Mouse (Mus musculus) left cerebral cortex, postnatal 14 days (tissue): ENCODE results near the gene Stx8. TPM values are rescaled to one million over a fixed set of nuclear protein-coding genes. Genes with fewer than 3 reads are reported as not detected.

Experiments used
- DNase-seq, 2 experiments: peaks; one replicate each; pipeline ENCODE4 v3.0.0; 2021 to 2022; ENCODE audit warnings: low spot score in 2 of 2, mixed read lengths in 1 of 2
- intact Hi-C: fragments of 180-260 bp; cut with DNase I; formaldehyde crosslinking; loops from one replicate; pipeline ENCODE4 v1.15.1; 2025
- total RNA-seq, 2 experiments: library from RNA; stranded (reverse); gene quantifications; 2 replicates each; pipeline ENCODE4 v1.2.3; 2021

Gene Stx8
- total RNA-seq, 2 experiments from 2014 or later = 31.7 to 36.2 TPM

DNA sequence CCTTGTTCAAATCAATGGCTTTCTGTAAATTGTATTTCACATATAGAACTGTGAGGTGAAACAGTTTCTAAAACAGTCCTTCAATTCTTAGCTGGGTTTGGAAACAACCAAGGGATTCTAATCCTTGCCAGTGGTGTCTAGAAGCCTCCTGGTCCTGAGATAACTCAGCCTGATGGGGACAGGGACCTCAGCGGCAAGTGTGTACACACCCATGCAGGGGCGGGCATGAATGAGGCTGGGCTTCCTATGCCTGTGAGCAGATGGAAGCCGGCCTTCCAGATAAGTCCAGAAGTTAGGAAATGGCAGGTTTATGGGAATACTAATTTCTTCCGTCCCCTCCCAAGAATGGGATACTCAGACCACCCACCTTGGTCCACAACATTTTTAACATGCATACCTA, 63.1 kb downstream of the Stx8 start:
- no peak for DNase-seq
- intact Hi-C loops = no loop called here

DNA sequence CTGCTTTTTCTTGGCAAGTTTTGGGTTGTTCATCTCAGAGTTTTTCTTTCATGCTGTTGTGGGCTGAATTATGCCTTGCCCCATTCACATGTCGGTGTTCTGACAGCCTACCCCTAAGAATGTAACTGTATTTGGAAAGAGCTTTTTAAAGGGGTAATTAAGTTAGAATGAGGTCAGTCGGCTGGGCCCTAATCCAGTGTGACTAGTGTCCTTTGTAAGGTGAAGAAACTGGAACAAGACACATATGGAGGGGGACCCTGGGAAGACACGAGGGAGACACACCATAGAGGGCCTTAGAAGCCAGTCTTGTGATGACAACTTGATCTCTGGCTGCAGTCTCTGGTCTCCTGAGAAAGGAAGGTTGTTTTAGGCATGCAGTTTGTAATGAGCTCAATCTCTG, 63.9 kb downstream of the Stx8 start:
- no peak for DNase-seq
- intact Hi-C loops = no loop called here

DNA sequence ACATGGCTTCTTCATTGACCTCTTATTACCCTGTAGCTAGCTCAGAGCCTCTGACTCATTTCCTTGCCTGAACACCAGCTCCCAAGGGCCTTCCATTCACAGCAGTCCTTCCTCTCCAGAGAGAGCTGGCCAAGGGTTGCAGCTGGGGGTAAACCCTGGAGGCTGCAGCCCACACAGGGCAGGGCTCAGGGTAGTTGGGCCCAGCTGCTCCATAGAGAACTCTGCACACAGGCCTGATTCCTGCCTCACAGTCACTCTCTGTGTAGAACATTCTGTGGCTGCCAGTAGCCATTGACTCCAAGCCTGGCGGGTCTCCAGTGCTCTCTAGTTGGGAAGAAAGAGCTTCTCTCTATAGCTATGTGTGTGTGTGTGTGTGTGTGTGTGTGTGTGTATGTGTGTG, 64.8 kb downstream of the Stx8 start:
- intact Hi-C loops = no loop called here
- peak; percentile 67 to 79 for DNase-seq

DNA sequence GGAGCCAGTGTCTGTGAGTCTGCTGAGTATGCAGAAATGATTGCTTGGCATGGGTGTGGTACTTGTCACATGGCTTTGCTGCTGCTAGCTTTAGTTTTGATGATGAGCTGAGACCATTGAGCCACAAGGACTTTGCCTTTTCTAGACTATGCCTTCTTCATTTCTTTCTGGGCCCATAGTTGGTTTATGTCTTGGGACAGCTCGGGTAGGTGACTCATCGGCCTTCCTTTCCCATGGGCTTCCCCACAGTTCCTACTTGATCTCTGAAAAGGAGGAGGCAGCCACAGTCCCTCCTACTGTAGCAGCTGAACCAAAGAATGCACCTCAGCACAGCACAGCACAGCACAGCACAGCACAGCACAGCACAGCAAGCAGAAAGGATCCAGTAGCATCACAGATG, 66.5 kb downstream of the Stx8 start:
- intact Hi-C loops = no loop called here

DNA sequence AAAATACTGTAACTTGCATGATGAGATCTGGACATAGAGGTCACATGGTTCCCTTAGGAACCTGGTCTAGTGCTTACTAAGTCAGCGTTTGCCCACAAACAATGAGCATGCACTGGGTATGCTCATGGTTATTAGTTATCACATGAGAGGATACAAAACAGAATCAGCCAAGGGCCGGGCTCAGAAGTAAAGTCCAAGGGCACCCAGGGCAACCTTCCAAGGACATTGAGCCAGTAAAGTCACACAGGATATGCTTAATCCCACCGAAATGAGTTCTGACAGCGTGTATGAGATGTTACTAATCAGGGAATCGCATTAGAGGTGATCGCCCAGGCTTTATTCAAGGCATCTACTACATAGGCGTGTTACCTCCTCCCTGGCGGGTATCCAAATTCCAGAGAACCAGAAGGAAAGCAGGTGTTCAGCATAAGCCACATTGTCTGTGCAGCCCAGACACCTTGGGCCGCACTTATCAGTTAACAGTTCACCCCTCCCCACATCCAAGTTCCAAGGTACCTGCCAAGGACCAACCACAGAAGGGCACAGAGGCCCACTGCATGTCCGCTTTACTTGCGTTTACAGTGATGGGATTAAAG, 67.4 kb downstream of the Stx8 start:
- DNase-seq = no peak
- intact Hi-C loops = no loop called here

More for the DNA sequence above, 66.5 kb downstream of the Stx8 start:
- no peak for DNase-seq

DNA sequence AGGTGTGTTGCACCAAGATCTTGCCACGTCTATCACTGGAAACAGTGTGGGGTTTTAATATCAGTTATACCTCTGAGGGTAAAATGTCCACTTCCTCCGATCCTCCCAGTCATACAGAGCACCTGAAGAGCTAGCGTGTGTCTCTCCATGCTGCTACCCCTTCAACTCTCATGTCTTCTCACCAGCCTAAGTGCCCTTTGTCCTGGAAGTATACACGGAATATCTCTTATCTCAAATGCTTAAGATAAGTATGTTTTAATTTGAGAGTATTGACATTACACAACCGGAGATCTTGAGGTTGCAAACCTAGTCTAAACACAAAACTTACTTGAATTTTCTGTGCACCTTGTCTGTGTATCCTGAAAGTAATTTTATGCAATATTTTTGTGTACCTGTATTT, 68.4 kb downstream of the Stx8 start:
- intact Hi-C loops = no loop called here
- no peak for DNase-seq

DNA sequence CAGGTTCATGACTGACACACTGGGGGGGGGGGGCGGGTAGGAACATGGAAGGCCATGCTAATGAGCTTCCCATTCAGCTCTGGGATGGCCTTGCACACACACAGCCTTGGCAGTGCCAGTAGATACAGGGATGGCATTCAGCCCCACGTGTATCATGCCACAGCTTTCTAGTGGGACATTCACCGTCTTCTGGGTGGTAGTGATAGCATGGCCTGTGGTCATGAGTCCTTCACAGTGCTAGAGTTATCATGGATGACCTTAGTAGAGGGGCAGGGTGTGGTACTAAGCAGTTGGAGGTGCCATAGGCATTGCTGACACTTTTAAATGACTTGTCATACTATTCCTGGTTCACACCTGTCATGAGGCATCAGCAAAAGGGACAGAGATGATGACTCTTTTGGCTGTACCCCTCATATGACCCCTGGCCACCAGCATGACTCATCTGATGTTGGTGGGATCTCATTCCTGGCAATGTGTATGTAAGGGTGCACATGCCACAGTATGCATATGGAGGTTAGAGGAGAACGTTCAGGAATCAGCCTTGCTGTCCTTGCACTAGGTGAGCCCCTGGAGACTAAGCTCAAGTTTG, 69.4 kb downstream of the Stx8 start:
- intact Hi-C loops = no loop called here
- DNase-seq = no peak

DNA sequence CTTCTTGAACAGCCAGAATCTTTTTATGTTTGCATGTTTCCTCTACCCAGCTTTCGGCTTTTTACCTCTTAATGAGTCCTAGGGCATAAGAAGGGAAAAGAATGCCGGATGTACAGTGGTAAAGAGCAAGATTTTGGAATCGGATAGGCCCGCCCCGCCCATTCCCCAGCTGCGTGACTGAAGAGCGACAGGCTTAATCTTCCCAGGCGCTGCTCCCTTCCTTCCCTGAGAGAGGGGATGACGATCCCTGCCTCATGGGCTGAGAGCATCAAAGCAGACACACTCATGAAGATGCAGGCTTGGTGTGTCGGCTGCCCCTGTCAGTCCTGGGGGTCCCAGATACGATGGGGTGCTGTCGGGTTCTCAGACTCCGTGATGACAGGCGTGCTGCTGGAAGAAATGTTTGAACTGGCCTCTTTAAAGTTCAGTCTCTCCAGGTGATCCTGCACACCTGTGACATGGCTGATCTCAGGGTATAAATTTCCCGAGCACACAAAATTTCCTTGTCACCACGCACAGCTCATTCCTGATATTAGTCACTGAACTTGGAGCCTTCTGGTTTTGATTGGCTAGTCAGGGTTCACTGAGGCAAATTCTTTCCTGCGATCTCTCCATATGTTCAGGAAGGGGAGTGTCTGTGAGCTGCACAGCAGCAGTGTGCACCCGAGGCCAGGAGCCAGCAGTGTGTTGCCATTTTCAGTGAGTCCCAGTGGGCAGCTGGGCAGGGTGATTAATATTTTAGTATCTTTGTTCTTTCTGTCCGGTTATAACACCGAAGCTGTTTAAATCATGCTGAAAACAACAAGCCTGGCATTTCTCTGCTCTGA, 70.4 kb downstream of the Stx8 start:
- intact Hi-C loops = no loop called here
- no peak for DNase-seq

DNA sequence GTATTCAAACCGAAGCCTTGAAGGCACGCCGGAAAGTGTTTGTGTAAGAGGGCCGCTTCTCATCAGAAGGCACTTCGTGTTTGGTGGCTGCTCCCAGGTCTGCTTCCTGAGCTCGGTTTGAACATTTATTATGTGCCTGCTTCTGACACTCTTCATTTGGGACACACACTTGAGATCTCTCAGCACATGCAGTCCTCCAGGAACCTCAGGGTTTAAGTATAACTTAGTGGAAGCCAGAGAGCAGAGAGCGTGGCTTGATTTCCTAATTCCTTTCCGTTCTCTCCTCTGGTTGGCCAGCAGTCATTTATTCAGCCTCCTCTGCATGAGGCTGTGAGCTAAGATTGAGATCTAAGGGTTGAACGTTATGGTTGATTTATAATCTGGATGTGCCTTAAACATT, 71.1 kb downstream of the Stx8 start:
- no peak for DNase-seq
- intact Hi-C loops = no loop called here

DNA sequence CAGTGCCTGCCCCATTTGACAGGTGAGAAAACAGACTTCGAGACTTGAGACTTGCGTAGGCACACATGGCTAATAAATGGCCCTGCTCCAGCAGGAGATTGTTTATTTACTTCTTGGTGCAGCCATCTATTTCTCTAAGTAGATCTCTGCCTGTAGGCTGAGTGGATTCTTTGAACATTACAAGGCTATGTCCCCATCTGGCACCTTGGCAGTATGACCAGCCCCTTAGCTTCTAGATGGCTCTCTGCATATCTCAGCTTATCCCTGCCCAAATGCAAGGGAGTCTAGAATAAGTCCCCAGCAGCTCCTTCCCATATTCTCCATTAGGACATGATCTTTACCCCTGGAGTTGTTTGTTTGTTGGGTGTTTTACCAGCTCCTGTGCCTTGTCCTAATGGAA, 72.1 kb downstream of the Stx8 start:
- intact Hi-C loops = no loop called here
- DNase-seq = no peak

DNA sequence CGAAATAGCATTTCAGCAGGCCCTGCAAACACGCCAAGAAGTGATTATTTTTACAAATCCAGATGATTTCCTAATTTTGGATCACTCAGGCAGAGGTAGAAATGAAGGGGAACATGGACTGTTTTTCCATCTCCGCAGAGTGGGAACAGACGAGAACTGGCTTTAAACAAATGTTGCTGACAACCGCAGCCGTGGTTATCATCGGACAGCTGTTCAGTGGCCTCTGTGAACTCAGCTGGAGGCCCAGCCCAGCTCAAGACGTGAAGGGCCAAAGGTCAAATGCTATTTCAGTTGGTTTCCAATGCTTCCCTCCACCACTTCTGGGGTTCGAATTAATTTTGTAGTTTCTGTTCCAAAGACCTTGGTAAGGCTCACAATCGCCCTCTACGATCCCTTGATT, 78.2 kb downstream of the Stx8 start:
- intact Hi-C loops = no loop called here
- DNase-seq = no peak

DNA sequence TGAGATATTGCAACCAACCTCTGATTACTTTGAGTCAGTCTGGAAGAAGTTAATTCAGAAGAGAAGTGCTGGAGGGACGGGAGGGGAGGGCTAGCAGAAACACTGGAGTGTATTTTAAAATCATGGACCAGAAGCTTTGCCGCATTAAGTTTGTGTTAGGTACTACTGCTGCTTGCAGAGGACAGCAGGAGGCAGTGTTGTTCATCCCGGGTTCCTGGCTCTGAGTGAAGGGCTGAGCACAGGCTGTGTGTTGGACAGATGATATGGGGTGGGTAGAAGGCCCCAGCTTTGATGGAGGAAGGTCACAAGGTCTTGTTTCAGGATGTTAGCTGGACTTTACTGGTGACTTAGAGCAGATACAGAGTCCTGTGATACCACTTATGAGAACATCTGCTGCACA, 80.9 kb downstream of the Stx8 start:
- intact Hi-C loops = no loop called here
- DNase-seq = peak in 1 of 2 experiments; percentile 17

DNA sequence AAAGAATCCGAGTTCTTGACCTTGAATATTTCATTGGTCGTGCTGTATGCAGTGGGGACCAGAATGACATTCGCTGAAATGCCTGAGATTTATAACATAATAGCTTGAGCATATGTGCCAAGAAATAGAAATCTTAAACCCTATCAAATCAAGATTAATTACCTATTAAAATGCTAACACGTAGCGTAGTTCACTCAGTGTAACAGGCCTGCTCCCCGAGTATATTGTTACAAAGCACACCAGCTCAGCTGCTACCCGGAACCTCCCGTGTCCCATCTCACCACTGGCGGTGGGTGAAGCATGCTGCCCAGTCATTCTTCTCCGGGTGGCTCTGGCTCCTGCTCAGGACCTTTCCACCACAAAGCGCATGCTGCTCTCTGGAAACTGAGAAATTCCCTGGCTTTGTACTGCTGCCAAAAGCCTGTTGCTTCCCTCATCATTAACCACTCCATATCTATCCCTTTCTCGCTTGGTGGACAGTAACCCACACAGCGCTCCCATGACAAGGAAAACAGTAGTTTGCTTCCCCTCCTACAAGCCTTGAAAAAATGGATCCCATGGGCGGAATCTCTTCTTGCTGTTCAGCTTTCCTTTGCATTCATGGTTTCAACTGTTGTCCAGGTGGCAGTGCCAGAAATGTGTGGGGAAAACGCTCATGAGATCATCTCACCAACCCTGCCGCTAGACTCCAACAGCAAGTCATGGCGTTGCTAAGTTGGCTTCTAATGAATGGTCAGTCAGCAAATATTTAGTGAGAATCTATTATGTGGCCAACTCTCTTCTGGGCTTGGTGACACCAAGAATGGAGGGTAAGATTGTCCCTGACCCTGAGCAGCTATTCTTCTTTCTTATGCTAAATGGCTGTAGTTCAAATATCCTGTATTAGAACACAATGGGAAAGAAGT, 83.5 kb downstream of the Stx8 start:
- intact Hi-C loops = no loop called here
- no peak for DNase-seq

DNA sequence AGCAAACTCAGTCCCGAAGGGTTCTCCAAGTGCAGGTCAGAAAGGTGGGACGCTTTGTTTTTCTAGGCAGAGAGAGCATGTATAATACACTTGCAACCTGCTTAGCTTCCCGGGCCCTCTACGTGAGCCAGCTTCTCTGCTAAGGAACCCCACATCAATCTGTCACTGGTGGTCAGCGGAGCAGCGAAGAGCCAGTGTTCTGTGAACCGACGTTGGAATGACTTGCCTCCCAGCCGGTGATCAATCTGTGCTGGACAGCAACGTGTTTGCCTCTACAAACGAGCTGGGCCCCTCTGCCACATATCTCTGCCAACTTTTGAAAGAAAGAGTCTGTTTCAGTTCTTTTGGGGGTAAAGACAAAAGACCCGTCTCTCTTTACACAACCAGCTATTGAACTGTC, 84.7 kb downstream of the Stx8 start:
- no peak for DNase-seq
- intact Hi-C loops = no loop called here

DNA sequence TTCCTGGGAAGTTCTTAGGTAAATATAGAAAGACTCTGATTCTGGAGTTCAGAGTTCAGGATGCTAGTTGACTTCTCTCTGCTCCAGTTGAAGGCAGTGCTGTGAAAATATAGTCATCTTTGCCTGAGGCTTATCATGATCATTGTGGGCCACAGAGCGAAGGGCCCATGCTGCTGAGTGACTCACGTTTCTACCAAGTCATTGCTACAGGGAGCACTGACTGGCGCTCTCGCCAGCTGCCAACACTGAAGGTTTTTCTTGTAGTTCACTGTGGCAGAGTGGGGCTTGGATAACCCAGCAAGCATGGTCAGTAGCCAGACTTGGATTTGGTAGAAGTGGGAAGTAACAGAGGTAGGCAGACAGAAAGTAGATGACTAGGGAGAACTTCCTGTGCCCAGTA, 85.3 kb downstream of the Stx8 start:
- intact Hi-C loops = no loop called here
- DNase-seq = no peak

DNA sequence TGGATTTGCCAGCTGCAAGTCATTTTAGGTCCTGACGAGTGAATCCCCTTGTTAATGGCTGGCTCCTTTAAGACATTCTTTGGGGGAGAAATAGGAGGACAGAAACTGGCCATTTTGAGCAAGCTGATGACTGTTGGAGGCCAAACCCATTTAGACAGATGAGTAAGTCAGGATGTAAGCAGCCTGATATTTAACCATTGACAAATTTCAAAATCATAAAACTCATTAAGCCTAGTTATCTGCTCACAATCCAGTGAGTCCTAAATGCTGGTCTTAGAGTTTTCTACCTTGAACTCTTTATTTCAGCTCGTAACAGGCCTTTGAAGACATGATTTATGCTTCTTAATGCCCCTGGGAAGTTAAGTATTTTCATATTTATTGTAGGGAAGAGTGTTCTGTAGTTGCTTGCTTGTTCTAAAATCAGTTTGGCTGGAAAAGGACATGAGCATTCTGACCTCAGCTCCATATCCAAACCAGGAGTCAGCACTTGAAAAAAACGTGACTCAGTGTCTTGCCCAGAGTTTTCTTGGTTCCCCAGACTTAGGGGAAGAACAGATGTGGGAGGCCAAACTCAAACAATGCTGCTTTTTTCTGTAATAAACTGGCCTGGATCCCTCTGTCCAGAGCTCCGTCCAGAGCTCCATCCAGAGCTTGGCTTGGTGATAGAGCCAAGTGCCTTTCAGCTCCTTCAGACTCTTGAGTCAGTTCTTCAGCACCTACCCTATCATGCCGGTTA, 92.6 kb downstream of the Stx8 start:
- DNase-seq = no peak

DNA sequence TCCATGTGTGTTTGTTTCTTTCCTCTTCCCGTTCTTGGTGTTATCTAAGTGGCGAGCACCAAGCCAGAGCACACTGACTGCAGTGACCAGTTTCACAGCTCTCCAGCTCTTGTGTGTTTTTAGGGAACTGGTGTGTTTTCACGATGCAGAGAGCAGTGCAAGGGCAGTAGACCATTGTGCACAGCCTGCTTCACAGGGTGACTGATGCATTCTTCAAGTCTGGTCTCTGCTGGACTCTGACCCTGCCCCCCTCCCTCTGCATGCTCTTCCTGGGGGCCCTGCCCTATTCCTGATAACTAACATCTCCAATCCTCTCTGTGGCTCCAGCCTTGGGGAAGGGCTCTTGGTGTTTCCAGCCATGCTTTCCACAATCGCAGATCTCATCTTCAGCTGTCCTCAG, 94.7 kb downstream of the Stx8 start:
- no peak for DNase-seq
- intact Hi-C loops = no loop called here

More for the DNA sequence above, 92.6 kb downstream of the Stx8 start:
- intact Hi-C loops = no loop called here

DNA sequence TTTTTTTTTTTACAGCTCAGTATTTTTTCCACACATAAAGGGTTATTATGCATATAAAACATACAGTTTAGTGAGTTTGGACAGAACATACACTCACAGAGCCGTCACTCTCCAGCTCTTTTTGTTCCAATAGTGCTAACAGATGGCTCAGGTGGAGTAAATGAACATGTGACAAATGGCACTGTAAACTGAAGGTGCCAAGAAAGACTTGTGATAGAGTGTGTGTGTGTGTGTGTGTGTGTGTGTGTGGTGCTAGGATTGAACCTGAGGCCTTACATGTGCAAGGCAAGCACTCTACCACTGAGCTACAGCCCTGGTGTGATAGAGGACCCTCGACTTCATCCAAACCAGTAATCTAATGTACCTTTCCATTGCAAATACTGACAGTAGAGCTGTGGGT, 96.1 kb downstream of the Stx8 start:
- no peak for DNase-seq
- intact Hi-C loops = no loop called here

DNA sequence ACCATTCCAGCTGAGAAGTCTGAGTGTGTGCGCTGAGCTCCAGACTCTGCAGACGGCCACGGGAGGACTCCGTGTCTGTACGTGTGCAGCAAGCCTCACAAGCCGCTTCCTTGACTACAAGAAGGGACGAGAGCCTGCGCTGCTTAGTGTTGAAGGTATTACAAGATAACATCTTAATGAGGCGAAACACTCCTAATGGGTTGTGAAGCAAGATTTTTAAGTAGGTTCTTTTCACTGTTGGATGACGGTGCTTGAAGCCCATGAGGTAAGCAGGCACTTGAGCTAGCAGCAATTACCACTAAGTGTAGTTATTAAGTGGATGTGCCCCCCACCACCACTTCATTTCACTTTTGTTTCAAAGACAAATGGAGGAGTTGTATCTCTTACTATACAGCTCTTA, 101.8 kb downstream of the Stx8 start:
- no peak for DNase-seq
- intact Hi-C loops = no loop called here
